Mouse (Mus musculus): Measurements from ENCODE around the gene Ppp1r13l. TPM values are rescaled to one million over a fixed set of nuclear protein-coding genes. Genes with fewer than 3 reads are reported as not detected.

Gene Ppp1r13l
- 11.2 and 11.6 TPM in 2 replicates for polyA plus RNA-seq (2014; fragmentation: Nextera tagmentation; extraction: Ambion mirVana)

DNA sequence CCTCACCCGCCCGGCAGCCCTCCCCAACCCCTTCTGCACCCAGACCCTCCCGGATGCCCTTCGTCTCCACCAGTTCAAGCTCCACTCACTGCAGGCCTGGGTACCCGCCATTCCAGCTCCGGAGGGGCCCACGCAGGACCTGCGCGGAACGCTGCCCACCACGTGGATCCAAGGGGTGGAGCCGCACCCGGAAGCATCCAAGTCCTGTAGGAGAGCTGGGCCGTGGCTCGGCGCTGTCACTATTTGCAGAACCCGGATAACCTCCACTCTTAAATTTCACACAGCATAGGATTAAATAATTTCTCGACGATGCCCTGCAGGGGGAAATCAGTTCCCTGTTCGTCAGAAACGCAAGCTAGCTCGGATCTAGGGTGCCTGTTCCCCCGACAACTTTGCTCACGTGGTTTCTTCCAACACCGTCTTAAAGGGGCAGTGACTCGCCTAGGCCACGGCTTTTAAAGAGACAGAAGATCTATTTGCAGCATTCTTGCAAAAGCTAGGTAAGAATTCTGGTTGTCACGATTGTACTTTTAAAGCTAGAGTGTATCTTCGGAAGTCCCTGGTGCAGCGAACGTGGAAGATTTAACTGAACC, at the start of gene Ppp1r13l, which contains the start of gene Cd3eap:
Gene Ppp1r13l, plus strand, starts transcription at position 451 of the 593 bp plus-strand sequence.
Gene Cd3eap, minus strand, starts transcription at position 185 of the 593 bp plus-strand sequence.
- ATAC-seq (ENCODE audit: low read depth) (peak; percentile 75), DNase-seq (ENCODE audit: low spot score) (peak; percentile 94)
- WGBS, result under 1% methylated on average over 29 of the region's 31 CpGs

DNA sequence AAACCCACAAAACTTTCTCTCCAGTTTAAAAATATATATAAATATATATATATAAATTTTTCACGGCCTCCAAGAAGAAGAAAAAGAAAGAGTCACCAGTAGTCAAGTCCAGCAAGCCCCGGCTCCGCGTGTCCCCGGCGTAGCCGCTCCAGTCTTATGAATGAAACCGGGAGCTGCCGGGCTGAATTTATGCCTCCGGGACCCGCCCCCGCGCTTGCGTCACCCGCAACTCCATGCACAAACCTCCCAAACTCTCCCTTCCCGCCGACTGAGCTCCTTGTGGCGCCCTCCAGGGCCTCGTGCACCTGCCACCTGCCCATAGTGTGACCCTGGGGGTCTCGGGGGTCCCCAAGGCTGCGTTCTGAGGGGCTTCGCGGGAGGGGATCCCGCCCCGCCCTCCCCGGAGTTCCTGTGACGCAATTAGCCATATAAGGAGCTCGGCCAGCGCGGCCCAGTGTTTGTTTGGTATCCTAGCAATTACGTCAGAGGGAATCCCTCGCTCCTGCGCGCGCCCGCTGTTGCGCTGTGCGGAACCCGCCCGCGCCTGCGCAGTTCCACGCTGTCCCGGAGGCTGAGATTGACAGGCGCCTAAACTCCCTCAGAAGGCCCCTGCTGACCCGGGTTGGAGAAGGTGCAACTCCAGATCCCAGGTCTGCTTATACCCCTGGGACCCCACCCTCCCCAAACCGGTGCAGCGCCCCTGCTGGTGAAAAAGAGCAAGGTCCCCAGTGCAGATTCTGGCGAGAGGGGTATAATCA, 49.5 kb upstream of the Ppp1r13l start, which contains the start of gene Fosb:
Gene Fosb, minus strand, starts transcription at position 168 of the 758 bp plus-strand sequence.
- Histone ChIP-seq H3K9ac (ENCODE audit: low read depth, low read length) (peak within 1 kb of the TSS; percentile 62), H3K27ac (replicated peaks; ENCODE audit: low read depth, low read length) (peak within 1 kb of the TSS; percentile 58; the same call in 1 of the 2 replicates), H3K36me3 (ENCODE audit: control insufficient read depth, insufficient read depth, low read length) (no peaks in the 10 kb centered on the region), H3K9me3 (ENCODE audit: control insufficient read depth, low read length) (no peaks in the 10 kb centered on the region), H3K4me1 (ENCODE audit: control insufficient read depth, insufficient read depth, low read length) (peaks cover 6% of the 10 kb centered on the region; the same call in 1 of the 2 replicates), H3K27me3 (replicated peaks; ENCODE audit: control insufficient read depth, insufficient read depth, low read length) (peaks cover 25% of the 10 kb centered on the region), H3K4me3 (ENCODE audit: low read depth, low read length) (peak within 1 kb of the TSS; percentile 45), H3K4me2 (ENCODE audit: low read depth, low read length) (peak within 1 kb of the TSS; percentile 100)
- DNase-seq (ENCODE audit: low spot score) (peak; percentile 98), ATAC-seq (ENCODE audit: low read depth) (peak; percentile 88)
- whole genome bisulfite sequencing, result under 1% methylated on average over 36 of the region's 49 CpGs

More for the DNA sequence above, at the start of gene Ppp1r13l, which contains the start of gene Cd3eap:
- Histone ChIP-seq H3K4me1 (ENCODE audit: control insufficient read depth, insufficient read depth, low read length) (peaks cover 8% of the 10 kb centered on the region; the same call in 1 of the 2 replicates), H3K36me3 (ENCODE audit: control insufficient read depth, insufficient read depth, low read length) (peaks cover 23% of the 10 kb centered on the region), H3K9ac (ENCODE audit: low read depth, low read length) (peak within 1 kb of the TSS; percentile 75), H3K27ac (replicated peaks; ENCODE audit: low read depth, low read length) (peak within 1 kb of the TSS; percentile 75), H3K27me3 (replicated peaks; ENCODE audit: control insufficient read depth, insufficient read depth, low read length) (no peaks in the 10 kb centered on the region), H3K9me3 (ENCODE audit: control insufficient read depth, low read length) (no peaks in the 10 kb centered on the region), H3K4me3 (ENCODE audit: low read depth, low read length) (peak within 1 kb of the TSS; percentile 72), H3K4me2 (ENCODE audit: low read depth, low read length) (peak within 1 kb of the TSS; percentile 91)

DNA sequence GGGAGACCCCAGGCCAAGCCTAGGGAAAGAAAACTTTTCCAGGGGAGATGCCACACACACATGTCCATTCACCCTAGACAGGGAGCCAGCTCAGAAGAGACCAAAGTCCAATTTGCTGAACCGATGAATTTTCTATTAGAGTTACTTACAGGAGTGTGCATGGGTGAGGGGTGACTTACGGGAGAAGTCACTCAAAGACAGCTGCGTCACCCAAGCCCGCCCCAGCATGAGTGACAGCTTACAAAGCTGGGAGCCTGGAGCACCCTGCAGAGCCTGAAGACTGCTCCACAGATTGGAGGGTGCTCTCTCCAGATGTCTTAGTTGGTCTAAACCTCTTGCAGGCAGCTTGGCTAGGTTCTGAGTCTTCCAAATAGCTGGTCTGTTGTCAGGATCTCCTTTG, 47.6 kb upstream of the Ppp1r13l start:
- no peak overlapping the region for H3K27ac ChIP-seq (replicated peaks; ENCODE audit: low read depth, low read length)
- DNase-seq (ENCODE audit: low spot score) (no peak), ATAC-seq (ENCODE audit: low read depth) (no peak)
- H3K9me3 ChIP-seq (ENCODE audit: control insufficient read depth, low read length), result no peaks in the 10 kb centered on the region
- 0 out of 2 replicates have a peak, but pooled peaks cover 6% of the 10 kb centered on the region for H3K4me1 ChIP-seq (ENCODE audit: control insufficient read depth, insufficient read depth, low read length)
- H3K4me3 ChIP-seq (ENCODE audit: low read depth, low read length), result no peak overlapping the region
- WGBS, result 37% methylated on average over 4 of the region's 4 CpGs
- H3K27me3 ChIP-seq (replicated peaks; ENCODE audit: control insufficient read depth, insufficient read depth, low read length), result peaks cover 11% of the 10 kb centered on the region
- no peak overlapping the region for H3K4me2 ChIP-seq (ENCODE audit: low read depth, low read length)
- H3K36me3 ChIP-seq (ENCODE audit: control insufficient read depth, insufficient read depth, low read length), result no peaks in the 10 kb centered on the region
- H3K9ac ChIP-seq (ENCODE audit: low read depth, low read length), result no peak overlapping the region

DNA sequence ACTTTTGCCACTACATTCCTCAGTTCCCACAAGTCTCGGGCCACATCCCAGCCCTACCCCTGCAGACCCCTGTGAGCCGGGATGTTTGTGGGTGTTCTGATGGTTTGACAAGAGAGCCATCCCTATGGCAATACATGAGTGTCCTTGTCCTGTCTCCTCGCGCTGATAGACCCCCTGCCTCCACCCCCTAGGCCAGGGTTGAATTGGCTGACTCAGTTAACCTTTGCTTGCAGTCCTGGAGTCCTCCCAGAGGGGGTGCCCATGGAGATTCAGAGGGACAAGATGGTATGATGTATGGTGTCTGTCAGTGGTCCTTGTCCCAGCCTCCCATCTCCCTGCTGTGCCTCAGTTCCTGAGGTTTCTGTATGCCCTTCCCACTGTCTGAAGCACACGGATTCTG, 45.5 kb upstream of the Ppp1r13l start:
- H3K9ac ChIP-seq (ENCODE audit: low read depth, low read length), result no peak overlapping the region
- H3K27me3 ChIP-seq (replicated peaks; ENCODE audit: control insufficient read depth, insufficient read depth, low read length), result peaks cover 5% of the 10 kb centered on the region
- 45% methylated on average over 5 of the region's 5 CpGs for WGBS
- ATAC-seq (ENCODE audit: low read depth), result no peak
- no peak overlapping the region for H3K4me2 ChIP-seq (ENCODE audit: low read depth, low read length)
- no peaks in the 10 kb centered on the region for H3K9me3 ChIP-seq (ENCODE audit: control insufficient read depth, low read length)
- no peaks in the 10 kb centered on the region for H3K4me1 ChIP-seq (ENCODE audit: control insufficient read depth, insufficient read depth, low read length)
- H3K4me3 ChIP-seq (ENCODE audit: low read depth, low read length), result no peak overlapping the region
- no peak overlapping the region for H3K27ac ChIP-seq (replicated peaks; ENCODE audit: low read depth, low read length)
- H3K36me3 ChIP-seq (ENCODE audit: control insufficient read depth, insufficient read depth, low read length), result no peaks in the 10 kb centered on the region
- DNase-seq (ENCODE audit: low spot score), result no peak

DNA sequence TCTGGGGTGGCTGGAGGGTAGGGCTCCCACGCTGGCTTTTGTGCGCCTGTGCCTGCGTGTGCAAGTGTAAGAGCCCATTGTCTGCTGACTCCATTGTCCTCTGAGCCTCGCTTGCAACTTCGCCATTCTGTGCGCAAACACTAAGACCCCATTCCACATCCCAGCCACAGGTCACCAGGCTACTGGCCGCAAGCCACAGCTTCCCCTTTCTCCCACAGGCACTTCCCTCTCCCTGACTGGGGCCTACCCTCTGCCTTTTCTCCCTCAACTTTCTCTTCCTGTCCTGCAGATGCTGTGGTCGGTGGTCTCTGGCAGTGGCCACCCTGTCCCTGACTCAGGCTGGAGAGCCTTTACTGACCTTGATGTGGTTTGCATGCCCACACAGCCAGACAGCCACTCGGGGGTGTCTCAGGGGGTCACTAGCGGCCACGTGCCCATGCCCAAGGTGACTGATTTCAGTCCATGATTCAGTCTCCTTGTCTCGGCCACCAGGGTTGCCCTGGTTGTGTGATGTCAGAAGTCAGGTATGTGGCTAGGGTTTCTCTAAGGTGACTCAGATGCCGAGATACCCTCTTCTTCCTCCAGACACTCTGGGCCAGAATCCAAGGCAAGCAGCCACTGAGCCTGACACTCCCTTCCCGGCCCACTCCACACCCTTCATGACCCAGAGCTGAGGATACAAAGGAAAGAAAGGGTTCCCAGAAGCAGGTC, 42.9 kb upstream of the Ppp1r13l start:
- peaks cover 5% of the 10 kb centered on the region for H3K27me3 ChIP-seq (replicated peaks; ENCODE audit: control insufficient read depth, insufficient read depth, low read length)

DNA sequence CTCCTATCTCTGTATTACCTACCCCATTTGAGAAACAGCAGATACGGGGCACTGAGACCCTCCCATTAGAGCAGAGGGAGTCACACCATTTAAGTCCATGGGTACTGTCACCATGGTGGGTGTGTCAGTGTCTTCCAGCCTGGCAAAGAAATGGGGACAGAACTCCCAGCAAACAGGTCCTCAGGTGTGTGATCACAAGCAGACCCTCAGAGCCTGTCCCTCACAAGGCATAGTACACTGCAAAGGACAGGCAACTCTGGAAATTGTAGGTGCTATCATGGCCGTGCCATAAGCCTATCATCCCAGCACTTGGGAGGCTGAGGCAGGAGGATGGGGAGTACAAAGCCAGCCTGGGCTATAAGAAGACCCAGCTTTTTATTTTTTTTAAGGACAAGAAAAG, 41.3 kb upstream of the Ppp1r13l start:
- H3K9ac ChIP-seq (ENCODE audit: low read depth, low read length), result no peak overlapping the region
- peaks cover 5% of the 10 kb centered on the region for H3K27me3 ChIP-seq (replicated peaks; ENCODE audit: control insufficient read depth, insufficient read depth, low read length)
- no peak for DNase-seq (ENCODE audit: low spot score)
- no peak overlapping the region for H3K4me2 ChIP-seq (ENCODE audit: low read depth, low read length)
- H3K27ac ChIP-seq (replicated peaks; ENCODE audit: low read depth, low read length), result no peak overlapping the region
- WGBS, result 61% methylated on average over 2 of the region's 2 CpGs
- ATAC-seq (ENCODE audit: low read depth), result no peak
- H3K36me3 ChIP-seq (ENCODE audit: control insufficient read depth, insufficient read depth, low read length), result no peaks in the 10 kb centered on the region
- H3K9me3 ChIP-seq (ENCODE audit: control insufficient read depth, low read length), result no peaks in the 10 kb centered on the region
- no peak overlapping the region for H3K4me3 ChIP-seq (ENCODE audit: low read depth, low read length)
- H3K4me1 ChIP-seq (ENCODE audit: control insufficient read depth, insufficient read depth, low read length), result peaks cover 9% of the 10 kb centered on the region; the same call in 1 of the 2 replicates

More for the DNA sequence above, 42.9 kb upstream of the Ppp1r13l start:
- Histone ChIP-seq H3K4me1 (ENCODE audit: control insufficient read depth, insufficient read depth, low read length) (peaks cover 9% of the 10 kb centered on the region; the same call in 1 of the 2 replicates), H3K9me3 (ENCODE audit: control insufficient read depth, low read length) (no peaks in the 10 kb centered on the region), H3K36me3 (ENCODE audit: control insufficient read depth, insufficient read depth, low read length) (no peaks in the 10 kb centered on the region), H3K4me3 (ENCODE audit: low read depth, low read length) (no peak overlapping the region), H3K27ac (replicated peaks; ENCODE audit: low read depth, low read length) (no peak overlapping the region), H3K9ac (ENCODE audit: low read depth, low read length) (no peak overlapping the region), H3K4me2 (ENCODE audit: low read depth, low read length) (no peak overlapping the region)
- 57% methylated on average over 13 of the region's 14 CpGs for WGBS
- ATAC-seq (ENCODE audit: low read depth) (no peak), DNase-seq (ENCODE audit: low spot score) (no peak)

DNA sequence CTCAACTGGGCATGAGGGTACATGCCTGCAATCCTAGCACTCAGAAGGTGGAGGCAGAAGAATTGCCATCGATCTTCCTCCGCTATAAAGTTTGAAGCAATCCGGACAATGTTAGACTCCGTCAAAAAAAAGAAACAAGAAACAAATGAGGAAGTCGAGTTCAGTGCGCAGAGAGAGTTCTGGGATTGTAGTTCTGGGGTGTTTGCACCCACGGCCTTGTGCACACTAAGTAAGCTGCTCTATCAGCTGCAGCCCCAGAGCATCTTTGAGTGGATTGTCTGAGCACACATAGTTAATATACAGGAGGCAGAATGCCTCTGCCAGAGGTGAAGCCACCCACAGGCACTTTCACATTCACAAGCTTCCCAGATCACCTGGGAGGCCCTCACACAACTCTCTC, 40.9 kb upstream of the Ppp1r13l start:
- no peak for ATAC-seq (ENCODE audit: low read depth)
- H3K27me3 ChIP-seq (replicated peaks; ENCODE audit: control insufficient read depth, insufficient read depth, low read length), result peaks cover 5% of the 10 kb centered on the region
- 75% methylated on average over 7 of the region's 7 CpGs for WGBS
- H3K9ac ChIP-seq (ENCODE audit: low read depth, low read length), result no peak overlapping the region
- no peak overlapping the region for H3K4me3 ChIP-seq (ENCODE audit: low read depth, low read length)
- DNase-seq (ENCODE audit: low spot score), result no peak
- no peak overlapping the region for H3K4me2 ChIP-seq (ENCODE audit: low read depth, low read length)
- no peaks in the 10 kb centered on the region for H3K36me3 ChIP-seq (ENCODE audit: control insufficient read depth, insufficient read depth, low read length)
- no peaks in the 10 kb centered on the region for H3K9me3 ChIP-seq (ENCODE audit: control insufficient read depth, low read length)
- H3K4me1 ChIP-seq (ENCODE audit: control insufficient read depth, insufficient read depth, low read length), result peaks cover 9% of the 10 kb centered on the region; the same call in 1 of the 2 replicates
- no peak overlapping the region for H3K27ac ChIP-seq (replicated peaks; ENCODE audit: low read depth, low read length)

DNA sequence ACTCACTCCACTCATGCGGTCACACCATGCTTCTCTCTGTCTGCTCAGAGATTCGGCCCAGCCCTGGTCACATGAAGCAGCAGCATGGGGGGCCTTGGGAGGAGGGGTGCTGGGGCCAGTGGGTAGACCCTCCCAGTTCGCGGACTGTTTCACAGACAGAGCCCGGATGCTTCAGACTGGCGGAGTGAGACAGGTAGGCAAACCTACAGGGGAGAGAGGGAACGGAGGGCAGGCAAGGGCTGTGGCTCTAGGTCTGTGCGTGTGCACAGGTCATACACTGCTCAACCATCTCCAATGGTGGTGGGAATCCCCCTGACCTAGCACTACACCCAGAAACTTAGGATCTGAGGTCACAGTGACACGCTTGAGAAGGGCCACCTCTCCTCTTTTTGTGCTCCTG, 40.1 kb upstream of the Ppp1r13l start:
- Histone ChIP-seq H3K9ac (ENCODE audit: low read depth, low read length) (peak overlapping the region; percentile 73), H3K4me3 (ENCODE audit: low read depth, low read length) (peak overlapping the region; percentile 53), H3K4me1 (ENCODE audit: control insufficient read depth, insufficient read depth, low read length) (peaks cover 9% of the 10 kb centered on the region; the same call in 1 of the 2 replicates), H3K27ac (replicated peaks; ENCODE audit: low read depth, low read length) (no peak overlapping the region; the same call in 1 of the 2 replicates), H3K27me3 (replicated peaks; ENCODE audit: control insufficient read depth, insufficient read depth, low read length) (peaks cover 5% of the 10 kb centered on the region), H3K9me3 (ENCODE audit: control insufficient read depth, low read length) (no peaks in the 10 kb centered on the region), H3K36me3 (ENCODE audit: control insufficient read depth, insufficient read depth, low read length) (no peaks in the 10 kb centered on the region), H3K4me2 (ENCODE audit: low read depth, low read length) (peak overlapping the region; percentile 87)
- 21% methylated on average over 9 of the region's 9 CpGs for WGBS
- peak; percentile 59 for ATAC-seq (ENCODE audit: low read depth)
- no peak for DNase-seq (ENCODE audit: low spot score)
